Mouse (Mus musculus) liver, embryonic 16.5 days (tissue): ENCODE data around the gene Lhpp. TPM values are rescaled to one million over a fixed set of nuclear protein-coding genes. Genes with fewer than 3 reads are reported as not detected.
A peak's percentile ranks its signal among the peaks of the same experiment; 100 is the strongest.

ENCODE experiments used
- ATAC-seq: fragments of 200-750 bp; cut with Nextera tagmentation; 2 replicates; pipeline ENCODE4 v1.8.0; 2017; ENCODE audit warnings: low read depth, mild to moderate bottlenecking, moderate number of reproducible peaks, moderate library complexity
- H3K27ac ChIP-seq: fragments of 300-500 bp; sonication (generic); 2 replicates; pipeline ENCODE4 v1.5.1; 2014; ENCODE audit warnings: mild to moderate bottlenecking, low read length
- H3K27me3 ChIP-seq: fragments of 300-500 bp; sonication (generic); 2 replicates; pipeline ENCODE4 v1.6.1; 2014; ENCODE audit warnings: low read depth, low read length, mixed read lengths; ENCODE audit not compliant: control insufficient read depth, insufficient read depth
- H3K36me3 ChIP-seq: fragments of 300-500 bp; sonication (generic); 2 replicates; pipeline ENCODE4 v1.6.1; 2014; ENCODE audit warnings: mild to moderate bottlenecking; ENCODE audit not compliant: control insufficient read depth, insufficient read depth
- H3K4me1 ChIP-seq: fragments of 300-500 bp; sonication (generic); 2 replicates; pipeline ENCODE4 v1.6.1; 2014; ENCODE audit warnings: low read depth, low read length, mixed read lengths; ENCODE audit not compliant: control insufficient read depth
- H3K4me2 ChIP-seq: fragments of 300-500 bp; sonication (generic); 2 replicates; pipeline ENCODE4 v1.6.1; 2014; ENCODE audit warnings: low read depth, low read length, mixed read lengths
- H3K4me3 ChIP-seq: fragments of 300-500 bp; sonication (generic); 2 replicates; pipeline ENCODE4 v1.5.1; 2014; ENCODE audit warnings: low read depth, mild to moderate bottlenecking, low read length
- H3K9ac ChIP-seq: fragments of 300-500 bp; sonication (generic); 2 replicates; pipeline ENCODE4 v1.6.1; 2014; ENCODE audit warnings: low read depth, low read length
- H3K9me3 ChIP-seq: fragments of 300-500 bp; sonication (generic); replicated peaks from 2 replicates; pipeline ENCODE4 v1.6.1; 2016; ENCODE audit warnings: low read length; ENCODE audit not compliant: control insufficient read depth
- WGBS: fragments of 180-500 bp; shearing (Covaris S2); extraction: QIAGEN DNeasy Blood & Tissue Kit; methylation state at CpG from one replicate; pipeline ENCODE4 v1.1.7; 2014; ENCODE audit not compliant: insufficient replicate concordance; 5-methylcytosine and 5-hydroxymethylcytosine counted together
- polyA plus RNA-seq: library from polyadenylated mRNA; unstranded; fragments of >200 nt; fragmentation: Nextera tagmentation; extraction: Ambion mirVana; gene quantifications from 2 replicates; pipeline ENCODE4 v1.2.1, GENCODE M21; 2015

The Lhpp gene
- polyA plus RNA-seq, 1 experiment from 2014 or later, result 4.0 TPM

DNA sequence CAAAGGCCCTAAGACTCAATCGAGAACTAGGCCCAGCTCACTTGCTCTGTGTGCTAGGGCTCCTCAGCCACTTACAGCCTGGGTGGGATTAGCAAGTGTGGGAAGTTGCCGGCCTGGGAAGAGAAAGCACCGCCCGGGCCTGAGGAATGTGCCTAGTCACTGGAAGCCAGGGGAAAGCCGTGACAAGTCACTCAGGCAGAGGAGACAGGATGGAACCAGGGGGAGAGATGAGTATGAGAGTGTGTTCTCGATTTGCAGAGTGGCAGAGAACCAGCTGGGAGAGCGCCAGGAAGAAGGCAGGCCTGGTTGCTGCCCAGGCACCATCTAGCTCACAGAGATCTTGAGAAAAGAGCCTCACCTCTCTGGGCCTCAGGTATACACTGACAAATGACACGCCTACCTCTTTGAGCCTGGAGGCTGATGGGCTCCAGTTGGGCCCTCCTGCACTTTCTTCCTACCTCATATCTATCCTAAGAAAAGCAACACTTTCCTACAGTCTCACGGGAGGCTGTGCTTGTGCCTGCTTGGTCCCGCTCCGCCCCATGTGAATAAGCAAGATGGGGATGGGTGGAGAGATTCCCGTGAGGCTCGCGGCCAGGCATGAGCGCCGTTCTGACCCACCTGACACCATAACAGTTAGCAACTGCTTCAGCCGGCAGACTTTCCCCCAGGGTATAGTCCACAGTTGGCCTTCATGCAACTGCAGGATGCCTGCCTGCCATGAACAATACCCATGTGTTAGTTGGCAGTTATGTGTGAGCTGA lies 125.8 kb downstream of the Lhpp start:
- peaks cover 59% of the 10 kb centered on the region for H3K4me1 ChIP-seq
- peaks cover 12% of the 10 kb centered on the region for H3K36me3 ChIP-seq

DNA sequence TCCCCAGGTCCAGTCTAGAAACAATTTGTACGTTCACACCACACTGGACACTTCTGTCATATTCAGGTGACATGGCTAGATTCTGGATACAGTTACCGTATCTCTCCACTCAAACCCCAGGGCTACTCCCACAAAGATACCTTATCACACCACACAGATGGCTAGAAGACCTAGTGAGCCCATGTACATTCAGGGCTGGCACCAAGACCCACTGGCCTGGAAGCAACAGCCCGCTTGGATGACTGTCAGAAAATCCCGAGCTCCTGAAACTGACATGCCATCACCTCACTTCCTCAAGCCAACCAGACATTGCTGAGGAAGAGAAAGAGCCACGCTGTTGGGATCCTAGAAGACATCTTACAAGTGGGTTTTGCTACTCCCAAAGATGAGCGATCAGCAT lies 128.4 kb downstream of the Lhpp start:
- peaks cover 62% of the 10 kb centered on the region for H3K4me1 ChIP-seq
- H3K4me3 ChIP-seq, result peak overlapping the region; percentile 30
- peak overlapping the region; percentile 43 for H3K9ac ChIP-seq
- H3K27me3 ChIP-seq, result no peaks in the 10 kb centered on the region
- peak overlapping the region; percentile 78 for H3K27ac ChIP-seq
- ATAC-seq, result peak; percentile 91
- H3K36me3 ChIP-seq, result peaks cover 21% of the 10 kb centered on the region
- H3K9me3 ChIP-seq, result no peaks in the 10 kb centered on the region
- WGBS, result 37% methylated on average over 6 of the region's 6 CpGs
- H3K4me2 ChIP-seq, result peak overlapping the region; percentile 50

More for the DNA sequence above, 125.8 kb downstream of the Lhpp start:
- Histone ChIP-seq H3K27me3 (no peaks in the 10 kb centered on the region), H3K9ac (peak overlapping the region; percentile 20; the same call in 1 of the 2 replicates), H3K9me3 (no peaks in the 10 kb centered on the region), H3K4me3 (no peak overlapping the region), H3K27ac (peak overlapping the region; percentile 74), H3K4me2 (no peak overlapping the region)
- 70% methylated on average over 17 of the region's 17 CpGs for WGBS
- ATAC-seq, result no peak

- H3K36me3 ChIP-seq, result peaks cover 15% of the 10 kb centered on the region
- no peaks in the 10 kb centered on the region for H3K9me3 ChIP-seq
- peak overlapping the region; percentile 50 for H3K4me2 ChIP-seq
- peak overlapping the region; percentile 78 for H3K27ac ChIP-seq
- no peaks in the 10 kb centered on the region for H3K27me3 ChIP-seq
- peaks cover 58% of the 10 kb centered on the region for H3K4me1 ChIP-seq
- 39% methylated on average over 6 of the region's 6 CpGs for WGBS
- no peak for ATAC-seq
- H3K4me3 ChIP-seq, result peak overlapping the region; percentile 30
- peak overlapping the region; percentile 43 for H3K9ac ChIP-seq
Observed at GRCm38 (mm10) chr7:132739829-132740228, 129.4 kb downstream of the Lhpp start.

DNA sequence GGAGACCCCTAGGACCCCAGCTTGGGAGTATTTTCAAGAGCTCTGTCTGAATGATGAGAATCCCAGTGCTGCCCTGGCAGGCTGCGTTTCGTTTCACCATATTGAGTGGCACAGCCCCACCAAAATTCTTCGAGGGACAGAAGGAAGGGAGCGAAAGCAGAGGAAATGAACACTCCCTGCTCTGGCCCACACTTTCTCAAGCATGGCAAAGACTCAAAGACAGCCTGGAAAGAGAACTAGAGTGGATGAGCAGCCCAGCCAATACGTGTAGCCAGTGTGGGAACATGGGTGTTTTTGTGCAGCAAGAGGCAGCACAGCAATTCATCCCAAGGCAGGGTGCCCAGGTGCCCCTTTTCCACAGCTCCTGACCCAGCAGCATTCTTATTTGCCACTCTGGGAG lies 132.5 kb downstream of the Lhpp start:
- H3K4me1 ChIP-seq, result peaks cover 31% of the 10 kb centered on the region
- H3K27ac ChIP-seq, result no peak overlapping the region
- H3K27me3 ChIP-seq, result no peaks in the 10 kb centered on the region
- H3K4me2 ChIP-seq, result no peak overlapping the region
- no peak for ATAC-seq
- H3K9me3 ChIP-seq, result no peaks in the 10 kb centered on the region
- no peak overlapping the region for H3K4me3 ChIP-seq
- H3K9ac ChIP-seq, result no peak overlapping the region
- WGBS, result 89% methylated on average over 5 of the region's 5 CpGs
- H3K36me3 ChIP-seq, result peaks cover 12% of the 10 kb centered on the region

DNA sequence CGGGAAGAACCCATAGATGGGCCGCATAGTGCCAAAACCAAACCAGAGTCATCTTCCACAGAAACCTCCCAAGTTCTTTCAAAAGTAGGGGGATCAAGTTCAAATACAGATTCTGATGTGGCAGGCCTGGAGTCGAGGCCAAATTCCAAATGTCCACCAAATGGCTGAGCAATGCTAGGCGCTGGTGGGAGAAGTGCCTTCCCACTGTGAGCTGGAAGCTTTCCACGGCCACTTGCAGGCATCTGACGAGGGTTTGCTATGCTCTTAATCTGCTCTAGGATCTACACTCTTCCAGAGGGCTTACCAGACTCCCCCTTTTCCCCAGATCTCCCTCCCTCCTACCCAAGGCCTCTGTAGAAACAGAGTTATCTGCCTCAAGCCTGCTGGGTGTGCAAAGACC lies 136.7 kb downstream of the Lhpp start:
- ATAC-seq, result no peak
- peaks cover 20% of the 10 kb centered on the region for H3K36me3 ChIP-seq

DNA sequence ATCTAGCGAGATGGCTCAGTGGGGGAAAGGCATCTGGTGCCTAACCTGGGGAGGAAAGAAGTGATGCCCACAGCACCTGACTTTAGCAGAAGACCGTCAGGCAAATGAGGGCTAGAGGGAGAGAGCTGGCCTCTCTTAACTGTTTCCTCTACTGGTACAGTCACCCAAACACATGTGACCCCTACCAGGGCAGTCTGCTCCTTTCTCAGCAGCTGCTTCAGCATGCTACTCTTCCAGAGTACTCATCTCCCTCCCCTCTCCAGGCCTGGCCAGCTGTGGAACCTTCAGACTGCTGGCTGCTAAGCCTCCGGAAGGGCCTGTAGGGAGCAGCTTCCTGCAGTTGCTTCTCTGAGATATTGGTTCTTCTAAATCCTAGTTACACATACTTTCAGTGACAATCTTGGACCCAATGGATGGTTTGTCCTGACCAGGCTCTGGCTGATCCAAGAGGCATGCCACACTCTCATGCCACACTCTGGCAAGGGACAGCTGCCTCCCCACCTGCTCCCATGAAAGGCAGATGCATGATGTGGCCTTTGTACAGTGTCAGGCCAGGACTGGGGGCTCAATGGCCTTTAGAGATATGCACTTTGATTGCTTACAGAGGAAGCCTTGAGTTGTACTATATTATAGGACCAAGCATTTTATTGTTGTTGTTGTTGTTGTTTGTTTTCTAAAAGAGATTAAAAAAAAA lies 137.8 kb downstream of the Lhpp start:
- H3K27ac ChIP-seq, result no peak overlapping the region
- H3K4me1 ChIP-seq, result no peaks in the 10 kb centered on the region; the same call in 1 of the 2 replicates
- H3K27me3 ChIP-seq, result no peaks in the 10 kb centered on the region
- H3K36me3 ChIP-seq, result peaks cover 23% of the 10 kb centered on the region
- H3K4me3 ChIP-seq, result no peak overlapping the region
- H3K9me3 ChIP-seq, result no peaks in the 10 kb centered on the region
- ATAC-seq, result no peak
- WGBS, result 76% methylated on average over 3 of the region's 3 CpGs
- H3K9ac ChIP-seq, result no peak overlapping the region
- no peak overlapping the region for H3K4me2 ChIP-seq

More for the DNA sequence above, 136.7 kb downstream of the Lhpp start:
- Histone ChIP-seq H3K9ac (no peak overlapping the region), H3K4me3 (no peak overlapping the region), H3K27ac (no peak overlapping the region), H3K4me1 (no peaks in the 10 kb centered on the region; the same call in 1 of the 2 replicates), H3K27me3 (no peaks in the 10 kb centered on the region), H3K9me3 (no peaks in the 10 kb centered on the region), H3K4me2 (no peak overlapping the region)
- WGBS, result 80% methylated on average over 6 of the region's 6 CpGs

- Histone ChIP-seq H3K36me3 (peaks cover 23% of the 10 kb centered on the region), H3K4me1 (peaks cover 10% of the 10 kb centered on the region), H3K27me3 (no peaks in the 10 kb centered on the region), H3K9ac (no peak overlapping the region), H3K27ac (no peak overlapping the region), H3K4me2 (no peak overlapping the region), H3K4me3 (no peak overlapping the region), H3K9me3 (no peaks in the 10 kb centered on the region)
- ATAC-seq, result no peak
- 88% methylated on average over 11 of the region's 11 CpGs for WGBS
Observed at GRCm38 (mm10) chr7:132749504-132749903, 139.1 kb downstream of the Lhpp start.

DNA sequence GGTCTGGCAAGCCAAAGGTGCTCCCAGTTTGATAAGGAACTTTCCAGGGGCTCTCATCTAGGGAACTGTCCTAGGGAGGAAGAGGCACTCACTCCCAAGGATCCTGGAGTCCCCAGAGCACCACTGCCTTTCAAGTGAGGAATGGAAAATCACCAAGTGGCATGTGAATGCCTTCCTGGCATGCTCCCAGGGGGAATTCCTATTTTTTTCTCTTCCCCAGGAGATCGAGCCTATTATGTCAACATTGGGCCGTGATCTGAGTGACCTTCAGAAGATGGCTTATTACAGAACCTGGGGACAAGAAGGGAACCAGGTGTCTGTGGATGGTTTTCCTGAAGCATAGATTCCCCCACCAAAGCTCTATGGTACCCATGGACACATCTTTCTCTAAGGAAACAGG lies 141.3 kb downstream of the Lhpp start:
- H3K9me3 ChIP-seq, result no peaks in the 10 kb centered on the region
- H3K27me3 ChIP-seq, result no peaks in the 10 kb centered on the region
- H3K4me1 ChIP-seq, result peaks cover 26% of the 10 kb centered on the region
- H3K27ac ChIP-seq, result no peak overlapping the region
- no peak for ATAC-seq
- H3K4me2 ChIP-seq, result no peak overlapping the region
- H3K36me3 ChIP-seq, result peaks cover 38% of the 10 kb centered on the region
- H3K4me3 ChIP-seq, result no peak overlapping the region
- H3K9ac ChIP-seq, result no peak overlapping the region
- 66% methylated on average over 2 of the region's 2 CpGs for WGBS
